Mouse (Mus musculus) bone marrow, adult 2 months (tissue): ENCODE results near the gene Kifc5b.
"Not testable (repeated sequence)": the region's sequence is repeated elsewhere in the genome, so short reads cannot be mapped to it uniquely, and the experiment has no call there.

Source experiments
- CTCF ChIP-seq: fragments of 200-500 bp; IDR thresholded peaks from 2 replicates; pipeline ENCODE4 v1.5.1; 2011; ENCODE audit warnings: low read length, control low read depth; ENCODE audit not compliant: control insufficient read depth, insufficient read depth
- POLR2A ChIP-seq: fragments of 200-500 bp; IDR thresholded peaks from 2 replicates; pipeline ENCODE4 v1.6.1; 2011; ENCODE audit warnings: low read depth, mild to moderate bottlenecking, control low read depth, low read length, borderline replicate concordance; ENCODE audit not compliant: control insufficient read depth

DNA sequence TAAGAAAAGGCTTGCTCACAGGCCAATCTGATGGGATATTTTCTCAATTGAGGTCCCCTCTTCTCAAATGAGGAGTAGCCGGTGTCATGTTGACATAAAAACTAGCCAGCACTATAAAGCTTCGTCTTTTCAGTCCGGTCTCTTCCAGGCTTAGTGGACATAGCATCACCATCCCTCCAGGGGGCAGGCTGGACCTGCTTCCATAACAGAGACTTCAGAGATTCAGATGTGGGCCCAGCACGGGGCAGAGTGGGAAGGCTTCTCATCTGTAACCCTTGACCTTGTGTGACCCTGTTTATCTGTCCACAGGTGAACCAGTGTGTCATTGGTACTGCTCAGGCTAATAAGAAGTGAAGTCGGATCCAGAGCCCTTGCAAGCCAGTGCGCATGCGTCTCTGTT is 14.9 kb downstream of the Kifc5b start:
- TF ChIP-seq CTCF: peak; percentile 55
- not testable (repeated sequence) for TF ChIP-seq POLR2A
